Mouse (Mus musculus) C2C12 (cell line): ENCODE measurements around the gene Kif26a.
A peak's percentile ranks its signal among the peaks of the same experiment; 100 is the strongest.

Experiments used
- CEBPB ChIP-seq: IDR thresholded peaks from one replicate; pipeline ENCODE4 v1.6.1; 2011; ENCODE audit warnings: low read depth, mild to moderate bottlenecking, control low read depth, moderate library complexity
- CTCF ChIP-seq: IDR thresholded peaks from one replicate; pipeline ENCODE4 v1.5.1; 2011; ENCODE audit not compliant: control insufficient read depth, insufficient read depth, insufficient read length
- FOSL1 ChIP-seq: IDR thresholded peaks from one replicate; pipeline ENCODE4 v1.8.0; 2011; ENCODE audit warnings: mild to moderate bottlenecking, low read length; ENCODE audit not compliant: poor library complexity, insufficient read depth, severe bottlenecking
- MAX ChIP-seq: IDR thresholded peaks from one replicate; pipeline ENCODE4 v1.6.1; 2011; ENCODE audit warnings: mild to moderate bottlenecking, control low read depth
- MYOD1 ChIP-seq: IDR thresholded peaks from one replicate; pipeline ENCODE4 v1.6.1; 2011; ENCODE audit warnings: low read depth; ENCODE audit not compliant: control insufficient read depth, insufficient read length
- MYOG ChIP-seq: IDR thresholded peaks from one replicate; pipeline ENCODE4 v1.6.1; 2011; ENCODE audit not compliant: control insufficient read depth, insufficient read length; ENCODE audit errors: extremely low read depth
- USF1 ChIP-seq: IDR thresholded peaks from one replicate; pipeline ENCODE4 v1.6.1; 2011; ENCODE audit warnings: low read depth, mild to moderate bottlenecking, control low read depth, moderate library complexity

- TF ChIP-seq CTCF (peak; percentile 97), MYOD1 (no peak), CEBPB (no peak), MAX (peak; percentile 39), USF1 (no peak), MYOG (no peak), FOSL1 (no peak)
These were observed 665 bp upstream of the Kif26a start for GRCm38 (mm10) chr12:112145211-112145874.
